Mouse (Mus musculus): Measurements from ENCODE around the gene Rbsn. TPM values are rescaled to one million over a fixed set of nuclear protein-coding genes. Genes with fewer than 3 reads are reported as not detected.
A peak's percentile ranks its signal among the peaks of the same experiment; 100 is the strongest.

Gene Rbsn
- polyA plus RNA-seq (2012; rRNA removed) = 11.5 and 13.9 TPM in 2 replicates

- DNase-seq (ENCODE audit: low spot score) = peak; percentile 72
Measured at GRCm38 (mm10) chr6:92214773-92215449, at the start of gene Rbsn. TSS of gene Rbsn (minus strand) at chr6:92214925.

- no peak for DNase-seq (ENCODE audit: low spot score)
Measured at GRCm38 (mm10) chr6:92261162-92261843, 46.6 kb upstream of the Rbsn start.

- no peak for DNase-seq (ENCODE audit: low spot score)
Measured at GRCm38 (mm10) chr6:92255346-92255745, 40.6 kb upstream of the Rbsn start.

GRCm38 (mm10) chr6:92253253-92253870 lies 38.6 kb upstream of the Rbsn start:
- no peak for DNase-seq (ENCODE audit: low spot score)

- DNase-seq (ENCODE audit: low spot score) = no peak
Measured at GRCm38 (mm10) chr6:92247215-92247919, 32.6 kb upstream of the Rbsn start.

- DNase-seq (ENCODE audit: low spot score) = no peak
Measured at GRCm38 (mm10) chr6:92246335-92246734, 31.6 kb upstream of the Rbsn start.

- DNase-seq (ENCODE audit: low spot score) = no peak
Measured at GRCm38 (mm10) chr6:92244591-92244990, 29.9 kb upstream of the Rbsn start, which contains the start of gene Trh. TSS of gene Trh (minus strand) at chr6:92244650.

GRCm38 (mm10) chr6:92241178-92241906 lies 26.6 kb upstream of the Rbsn start:
- DNase-seq (ENCODE audit: low spot score) = no peak

GRCm38 (mm10) chr6:92235036-92235435 lies 20.3 kb upstream of the Rbsn start:
- DNase-seq (ENCODE audit: low spot score) = no peak

- DNase-seq (ENCODE audit: low spot score) = no peak
Measured at GRCm38 (mm10) chr6:92231762-92232161, 17.0 kb upstream of the Rbsn start.

GRCm38 (mm10) chr6:92231356-92231755 lies 16.6 kb upstream of the Rbsn start:
- DNase-seq (ENCODE audit: low spot score) = no peak

- DNase-seq (ENCODE audit: low spot score) = no peak
Measured at GRCm38 (mm10) chr6:92229586-92229985, 14.9 kb upstream of the Rbsn start.

- no peak for DNase-seq (ENCODE audit: low spot score)
Measured at GRCm38 (mm10) chr6:92229103-92229502, 14.4 kb upstream of the Rbsn start.

- no peak for DNase-seq (ENCODE audit: low spot score)
Measured at GRCm38 (mm10) chr6:92224981-92225380, 10.3 kb upstream of the Rbsn start.

GRCm38 (mm10) chr6:92222021-92222420 lies 7.3 kb upstream of the Rbsn start:
- DNase-seq (ENCODE audit: low spot score) = no peak

GRCm38 (mm10) chr6:92221604-92222003 lies 6.9 kb upstream of the Rbsn start:
- no peak for DNase-seq (ENCODE audit: low spot score)

GRCm38 (mm10) chr6:92219445-92219844 lies 4.7 kb upstream of the Rbsn start:
- DNase-seq (ENCODE audit: low spot score) = no peak

- DNase-seq (ENCODE audit: low spot score) = peak; percentile 22
Measured at GRCm38 (mm10) chr6:92214055-92214772, 511 bp downstream of the Rbsn start.

- DNase-seq (ENCODE audit: low spot score) = no peak
Measured at GRCm38 (mm10) chr6:92199414-92199813, 15.3 kb downstream of the Rbsn start.

GRCm38 (mm10) chr6:92184178-92184577 lies 30.5 kb downstream of the Rbsn start:
- no peak for DNase-seq (ENCODE audit: low spot score)

GRCm38 (mm10) chr6:92183621-92184131 lies 31.0 kb downstream of the Rbsn start, which contains the start of gene Mrps25:
TSS of gene Mrps25 (minus strand) at chr6:92184033.
- DNase-seq (ENCODE audit: low spot score) = peak; percentile 59

All from urinary bladder, adult 2 months (tissue).